Mouse (Mus musculus) stomach, embryonic 15.5 days (tissue): ENCODE results near the gene C2cd4d. TPM values are rescaled to one million over a fixed set of nuclear protein-coding genes. Genes with fewer than 3 reads are reported as not detected.

ENCODE experiments used
- polyA plus RNA-seq: library from polyadenylated mRNA; unstranded; fragments of >200 nt; fragmentation: Nextera tagmentation; extraction: Ambion mirVana; gene quantifications from 2 replicates; pipeline ENCODE4 v1.2.1, GENCODE M21; 2015

C2cd4d gene
- polyA plus RNA-seq, 1 experiment from 2014 or later, result 1.4 TPM

Other genes with a start within 250 kb of the C2cd4d start
- not detected in 2 replicates for gene Gm10696, start 184.2 kb upstream of the C2cd4d start, polyA plus RNA-seq
- gene Gm5286, start 165.7 kb upstream of the C2cd4d start, polyA plus RNA-seq, result not detected in 2 replicates
- gene Gm4778, start 98.4 kb upstream of the C2cd4d start, polyA plus RNA-seq, result not detected in 2 replicates
- 11.2 and 11.9 TPM in 2 replicates for gene Them4, start 52.3 kb upstream of the C2cd4d start, polyA plus RNA-seq
- gene Them5, start 20.3 kb upstream of the C2cd4d start, polyA plus RNA-seq, result 5.2 and 10.4 TPM in 2 replicates
- gene Rorc, start 10.4 kb downstream of the C2cd4d start, polyA plus RNA-seq, result 7.0 and 7.6 TPM in 2 replicates
- 0.49 and 0.51 TPM in 2 replicates for gene Lingo4, start 36.1 kb downstream of the C2cd4d start, polyA plus RNA-seq
- gene Tdrkh, start 50.8 kb downstream of the C2cd4d start, polyA plus RNA-seq, result 9.4 and 10.6 TPM in 2 replicates
- 66.3 and 68.6 TPM in 2 replicates for gene Mrpl9, start 80.9 kb downstream of the C2cd4d start, polyA plus RNA-seq
- 0.79 and 1.5 TPM in 2 replicates for gene Oaz3, start 81.5 kb downstream of the C2cd4d start, polyA plus RNA-seq
- gene Celf3, start 115.9 kb downstream of the C2cd4d start, polyA plus RNA-seq, result 23.0 and 25.8 TPM in 2 replicates
- gene Riiad1, start 117.9 kb downstream of the C2cd4d start, polyA plus RNA-seq, result 4.6 and 5.3 TPM in 2 replicates
- gene Snx27, start 220.3 kb downstream of the C2cd4d start, polyA plus RNA-seq, result 37.4 and 41.6 TPM in 2 replicates